Mouse (Mus musculus) neural tube, embryonic 12.5 days (tissue): Measurements from ENCODE around the gene Smco4. TPM values are rescaled to one million over a fixed set of nuclear protein-coding genes. Genes with fewer than 3 reads are reported as not detected.
"Not testable (repeated sequence)": the region's sequence is repeated elsewhere in the genome, so short reads cannot be mapped to it uniquely, and the experiment has no call there.

ENCODE experiments used
- ATAC-seq: fragments of 200-750 bp; cut with Nextera tagmentation; 2 replicates; pipeline ENCODE4 v1.8.0; 2017; ENCODE audit warnings: low read depth, mild to moderate bottlenecking, moderate TSS enrichment, moderate library complexity; ENCODE audit not compliant: low FRiP score
- H3K27ac ChIP-seq: fragments of 300-500 bp; sonication (generic); 2 replicates; pipeline ENCODE4 v1.5.1; 2016
- H3K27me3 ChIP-seq: fragments of 300-500 bp; sonication (generic); replicated peaks from 2 replicates; pipeline ENCODE4 v1.6.1; 2016; ENCODE audit warnings: mild to moderate bottlenecking
- H3K36me3 ChIP-seq: fragments of 300-500 bp; sonication (generic); 2 replicates; pipeline ENCODE4 v1.6.1; 2016; ENCODE audit warnings: mild to moderate bottlenecking
- H3K4me1 ChIP-seq: fragments of 300-500 bp; sonication (generic); 2 replicates; pipeline ENCODE4 v1.6.1; 2016
- H3K4me2 ChIP-seq: fragments of 300-500 bp; sonication (generic); replicated peaks from 2 replicates; pipeline ENCODE4 v1.6.1; 2016; ENCODE audit warnings: mild to moderate bottlenecking
- H3K4me3 ChIP-seq: fragments of 300-500 bp; sonication (generic); 2 replicates; pipeline ENCODE4 v1.5.1; 2016
- H3K9ac ChIP-seq: fragments of 300-500 bp; sonication (generic); 2 replicates; pipeline ENCODE4 v1.6.1; 2016; ENCODE audit warnings: mild to moderate bottlenecking
- H3K9me3 ChIP-seq: fragments of 300-500 bp; sonication (generic); 2 replicates; pipeline ENCODE4 v1.6.1; 2016; ENCODE audit warnings: mild to moderate bottlenecking
- WGBS: fragments of 180-500 bp; shearing (Covaris S2); methylation state at CpG from one replicate; pipeline ENCODE4 v1.1.7; 2016; 5-methylcytosine and 5-hydroxymethylcytosine counted together
- polyA plus RNA-seq: library from polyadenylated mRNA; unstranded; fragments of >200 nt; fragmentation: Nextera tagmentation; extraction: Ambion mirVana; gene quantifications from 2 replicates; pipeline ENCODE4 v1.2.1, GENCODE M21; 2016

Gene Smco4
- polyA plus RNA-seq, 1 experiment from 2014 or later, result 0.91 TPM

GRCm38 (mm10) chr9:15529965-15530320, 36.7 kb downstream of the Smco4 start:
- no peak overlapping the region for H3K4me3 ChIP-seq
- H3K36me3 ChIP-seq, result no peaks in the 10 kb centered on the region
- no peak overlapping the region for H3K4me2 ChIP-seq
- ATAC-seq, result no peak
- H3K9me3 ChIP-seq, result no peaks in the 10 kb centered on the region
- WGBS, result 86% methylated on average over 2 of the region's 2 CpGs
- no peak overlapping the region for H3K27ac ChIP-seq
- no peaks in the 10 kb centered on the region for H3K27me3 ChIP-seq
- H3K9ac ChIP-seq, result no peak overlapping the region
- H3K4me1 ChIP-seq, result peaks cover 23% of the 10 kb centered on the region

- Histone ChIP-seq H3K36me3 (no peaks in the 10 kb centered on the region), H3K27me3 (no peaks in the 10 kb centered on the region), H3K4me1 (peaks cover 23% of the 10 kb centered on the region), H3K4me2 (no peak overlapping the region), H3K9ac (no peak overlapping the region), H3K9me3 (no peaks in the 10 kb centered on the region), H3K27ac (no peak overlapping the region), H3K4me3 (no peak overlapping the region)
- 63% methylated on average over 5 of the region's 5 CpGs for WGBS
- no peak for ATAC-seq
Observed at GRCm38 (mm10) chr9:15531204-15531603, 38.0 kb downstream of the Smco4 start.

GRCm38 (mm10) chr9:15533336-15534070, 40.3 kb downstream of the Smco4 start:
- no peaks in the 10 kb centered on the region for H3K9me3 ChIP-seq
- WGBS, result 73% methylated on average over 11 of the region's 11 CpGs

GRCm38 (mm10) chr9:15534110-15534509, 40.9 kb downstream of the Smco4 start:
- Histone ChIP-seq H3K9ac (no peak overlapping the region), H3K36me3 (no peaks in the 10 kb centered on the region), H3K4me3 (no peak overlapping the region), H3K27me3 (no peaks in the 10 kb centered on the region), H3K9me3 (no peaks in the 10 kb centered on the region), H3K27ac (no peak overlapping the region), H3K4me1 (peaks cover 15% of the 10 kb centered on the region), H3K4me2 (no peak overlapping the region)
- WGBS, result 83% methylated on average over 2 of the region's 2 CpGs
- no peak for ATAC-seq

More at GRCm38 (mm10) chr9:15533336-15534070, 40.3 kb downstream of the Smco4 start:
- no peak overlapping the region for H3K4me2 ChIP-seq
- H3K4me1 ChIP-seq, result peaks cover 21% of the 10 kb centered on the region
- H3K9ac ChIP-seq, result no peak overlapping the region
- no peak overlapping the region for H3K4me3 ChIP-seq
- ATAC-seq, result no peak
- no peaks in the 10 kb centered on the region for H3K36me3 ChIP-seq
- H3K27me3 ChIP-seq, result no peaks in the 10 kb centered on the region
- H3K27ac ChIP-seq, result no peak overlapping the region

GRCm38 (mm10) chr9:15535418-15535817, 42.2 kb downstream of the Smco4 start:
- no peak overlapping the region for H3K4me3 ChIP-seq
- peaks cover 9% of the 10 kb centered on the region; the same call in 1 of the 2 replicates for H3K4me1 ChIP-seq
- no peaks in the 10 kb centered on the region for H3K36me3 ChIP-seq
- 48% methylated on average over 5 of the region's 5 CpGs for whole genome bisulfite sequencing
- no peak overlapping the region for H3K4me2 ChIP-seq
- H3K27ac ChIP-seq, result no peak overlapping the region
- no peak overlapping the region for H3K9ac ChIP-seq
- H3K9me3 ChIP-seq, result no peaks in the 10 kb centered on the region
- H3K27me3 ChIP-seq, result no peaks in the 10 kb centered on the region
- ATAC-seq, result no peak

GRCm38 (mm10) chr9:15536861-15537426, 43.7 kb downstream of the Smco4 start:
- H3K36me3 ChIP-seq, result no peaks in the 10 kb centered on the region
- 92% methylated on average over 5 of the region's 5 CpGs for WGBS
- no peak; the same call in 1 of the 2 replicates for ATAC-seq
- H3K4me3 ChIP-seq, result no peak overlapping the region
- H3K9ac ChIP-seq, result no peak overlapping the region
- H3K27me3 ChIP-seq, result no peaks in the 10 kb centered on the region
- H3K4me1 ChIP-seq, result peaks cover 9% of the 10 kb centered on the region; the same call in 1 of the 2 replicates
- no peak overlapping the region for H3K4me2 ChIP-seq
- no peak overlapping the region for H3K27ac ChIP-seq
- no peaks in the 10 kb centered on the region for H3K9me3 ChIP-seq

GRCm38 (mm10) chr9:15537455-15538048, 44.3 kb downstream of the Smco4 start:
- no peaks in the 10 kb centered on the region for H3K36me3 ChIP-seq
- no peak overlapping the region for H3K27ac ChIP-seq
- no peaks in the 10 kb centered on the region for H3K27me3 ChIP-seq
- H3K4me1 ChIP-seq, result peaks cover 9% of the 10 kb centered on the region; the same call in 1 of the 2 replicates
- ATAC-seq, result no peak
- no peak overlapping the region for H3K9ac ChIP-seq
- no peak overlapping the region for H3K4me3 ChIP-seq
- WGBS, result 88% methylated on average over 3 of the region's 3 CpGs
- no peak overlapping the region for H3K4me2 ChIP-seq
- no peaks in the 10 kb centered on the region for H3K9me3 ChIP-seq

GRCm38 (mm10) chr9:15538979-15539533, 45.8 kb downstream of the Smco4 start:
- Histone ChIP-seq H3K4me3 (no peak overlapping the region), H3K9me3 (no peaks in the 10 kb centered on the region), H3K9ac (no peak overlapping the region), H3K4me1 (peaks cover 3% of the 10 kb centered on the region; the same call in 1 of the 2 replicates), H3K27me3 (no peaks in the 10 kb centered on the region), H3K27ac (no peak overlapping the region), H3K36me3 (no peaks in the 10 kb centered on the region), H3K4me2 (no peak overlapping the region)
- ATAC-seq, result no peak
- 93% methylated on average over 8 of the region's 8 CpGs for WGBS

GRCm38 (mm10) chr9:15541735-15542354, 48.6 kb downstream of the Smco4 start:
- no peak overlapping the region for H3K4me3 ChIP-seq
- no peak overlapping the region for H3K4me2 ChIP-seq
- WGBS, result 80% methylated on average over 5 of the region's 5 CpGs
- H3K9me3 ChIP-seq, result no peaks in the 10 kb centered on the region
- H3K4me1 ChIP-seq, result no peaks in the 10 kb centered on the region
- H3K27ac ChIP-seq, result no peak overlapping the region
- no peak for ATAC-seq
- H3K9ac ChIP-seq, result no peak overlapping the region
- no peaks in the 10 kb centered on the region for H3K36me3 ChIP-seq
- H3K27me3 ChIP-seq, result no peaks in the 10 kb centered on the region

GRCm38 (mm10) chr9:15550461-15550961, 57.3 kb downstream of the Smco4 start:
- Histone ChIP-seq H3K4me1 (no peaks in the 10 kb centered on the region), H3K27me3 (no peaks in the 10 kb centered on the region), H3K4me3 (no peak overlapping the region), H3K4me2 (no peak overlapping the region), H3K9ac (no peak overlapping the region), H3K36me3 (no peaks in the 10 kb centered on the region), H3K9me3 (no peaks in the 10 kb centered on the region), H3K27ac (no peak overlapping the region)
- WGBS, result 88% methylated on average over 4 of the region's 4 CpGs
- no peak for ATAC-seq

GRCm38 (mm10) chr9:15551073-15551472, 57.8 kb downstream of the Smco4 start:
- not testable (repeated sequence) for ATAC-seq, H3K27me3 ChIP-seq, H3K9ac ChIP-seq, H3K9me3 ChIP-seq, H3K4me2 ChIP-seq, H3K36me3 ChIP-seq, H3K4me3 ChIP-seq, H3K27ac ChIP-seq, H3K4me1 ChIP-seq
- WGBS, result 92% methylated on average over 6 of the region's 6 CpGs
